Mouse (Mus musculus) megakaryocyte-erythroid progenitor cell, adult 5-6 weeks (primary cell): ENCODE measurements around the gene Nxnl2. TPM values are rescaled to one million over a fixed set of nuclear protein-coding genes. Genes with fewer than 3 reads are reported as not detected.
"Not testable (repeated sequence)": the region's sequence is repeated elsewhere in the genome, so short reads cannot be mapped to it uniquely, and the experiment has no call there.

Experiments used
- ATAC-seq: replicated peaks from 2 replicates; pipeline ENCODE4 v1.8.0; 2016; ENCODE audit warnings: mild to moderate bottlenecking, inconsistent platforms; ENCODE audit not compliant: severe bottlenecking, poor library complexity, low FRiP score, low TSS enrichment
- total RNA-seq, 2 experiments: library from RNA; stranded (forward) in 1 of 2; stranded (reverse) in 1 of 2; fragments of 200-1000, 215-1000 nt in 1 of 2; fragments of >200 nt in 1 of 2; fragmentation: Nextera tagmentation in 1 of 2; gene quantifications; 2 replicates each; pipeline ENCODE4 v1.2.3; 2014 to 2017

Gene Nxnl2
- total RNA-seq, 2 experiments from 2014 or later, result not detected

DNA sequence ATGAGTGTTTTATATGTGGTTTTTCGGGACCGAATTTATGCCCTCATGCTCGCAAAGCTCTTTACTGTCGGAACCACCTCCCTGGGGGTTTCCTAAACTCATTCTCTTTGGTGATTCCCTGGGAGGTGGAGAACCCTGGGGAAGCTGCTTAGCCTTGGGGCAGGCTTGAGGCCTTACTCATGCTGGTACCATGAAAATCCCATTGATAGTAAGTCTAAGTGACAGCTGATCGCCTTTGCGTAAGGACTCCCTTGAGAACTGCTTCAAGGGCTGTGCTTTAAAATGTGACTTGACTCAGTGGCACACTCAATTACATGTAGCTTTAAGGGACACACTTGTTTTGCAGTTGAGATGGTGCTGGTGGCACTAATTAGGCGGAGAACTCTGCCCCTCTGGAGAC is 1.8 kb downstream of the Nxnl2 start:
- no peak for ATAC-seq

DNA sequence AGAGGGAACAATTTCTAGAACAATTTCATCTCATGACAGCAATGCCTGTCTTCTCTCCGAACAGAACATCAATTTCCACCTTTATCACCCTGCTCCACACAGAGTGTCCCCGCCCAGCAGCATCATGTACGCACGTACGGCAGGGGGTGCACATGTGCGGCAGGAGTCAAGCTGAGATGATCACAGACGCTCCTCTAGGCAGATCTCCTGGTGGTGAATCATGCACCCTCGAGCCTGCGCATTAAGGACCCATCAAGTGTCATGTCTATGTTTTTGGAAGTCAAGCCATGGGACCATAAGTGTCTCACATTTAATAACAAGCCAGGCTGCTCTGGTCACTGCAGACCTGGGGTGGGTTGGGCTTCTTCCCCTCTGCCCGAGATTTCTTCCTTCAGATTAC is 8.1 kb downstream of the Nxnl2 start:
- no peak for ATAC-seq

DNA sequence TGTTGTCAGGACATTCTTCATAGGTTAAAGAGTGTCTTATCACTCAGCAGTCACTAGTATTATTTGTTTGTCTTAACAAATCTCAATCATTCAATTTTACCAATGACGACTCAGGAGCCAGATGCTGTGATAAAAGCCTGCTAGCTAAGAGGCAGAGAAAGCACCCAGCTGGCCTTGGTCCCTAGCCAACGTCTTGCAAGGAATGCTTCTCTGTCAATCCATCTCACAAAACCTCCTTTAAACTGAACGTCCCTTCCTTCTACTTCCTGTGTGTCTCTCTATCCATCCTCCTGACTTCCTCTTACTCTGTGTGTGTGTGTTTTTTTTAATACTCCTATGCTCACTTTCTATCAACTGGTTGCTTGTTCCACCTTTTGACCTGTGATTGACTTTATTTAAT is 8.5 kb downstream of the Nxnl2 start:
- no peak for ATAC-seq

DNA sequence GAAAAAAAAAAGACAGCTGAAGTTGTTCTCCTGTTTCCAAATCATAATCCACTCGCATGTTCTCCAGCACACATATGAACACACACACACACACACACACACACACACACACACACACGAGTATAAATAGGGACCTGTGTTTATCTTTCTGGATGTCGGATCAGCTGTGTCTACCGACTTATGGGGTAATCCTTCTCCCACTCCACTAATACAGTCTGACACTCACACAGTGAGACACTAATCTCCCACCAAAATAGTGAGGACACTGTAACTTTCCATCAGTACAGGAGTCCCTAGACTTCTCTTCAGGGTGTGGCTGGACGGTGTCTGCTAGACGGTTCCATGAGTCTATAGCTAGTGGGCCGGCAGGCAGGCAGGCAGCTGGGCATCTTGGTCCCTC is 11.4 kb downstream of the Nxnl2 start:
- ATAC-seq, result no peak

DNA sequence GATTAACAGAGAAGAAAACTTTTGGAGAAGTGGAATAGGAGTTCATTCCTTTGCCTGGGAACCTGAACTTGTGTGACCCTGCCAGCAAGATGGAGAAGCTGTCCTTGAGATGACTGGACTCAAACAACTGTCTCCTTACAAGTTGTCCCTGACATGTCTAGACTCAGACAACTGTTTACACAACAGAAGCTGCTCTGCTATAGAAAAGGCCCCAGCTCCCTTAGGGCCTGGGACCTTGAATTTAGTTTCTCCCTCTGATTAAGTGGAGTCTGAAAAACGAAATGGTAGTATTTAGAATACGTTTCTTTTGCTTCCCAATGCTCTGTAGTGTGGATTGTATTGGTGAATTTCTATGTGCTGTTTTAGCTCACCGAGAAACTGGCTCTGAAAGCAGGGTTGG is 14.1 kb downstream of the Nxnl2 start:
- no peak for ATAC-seq

DNA sequence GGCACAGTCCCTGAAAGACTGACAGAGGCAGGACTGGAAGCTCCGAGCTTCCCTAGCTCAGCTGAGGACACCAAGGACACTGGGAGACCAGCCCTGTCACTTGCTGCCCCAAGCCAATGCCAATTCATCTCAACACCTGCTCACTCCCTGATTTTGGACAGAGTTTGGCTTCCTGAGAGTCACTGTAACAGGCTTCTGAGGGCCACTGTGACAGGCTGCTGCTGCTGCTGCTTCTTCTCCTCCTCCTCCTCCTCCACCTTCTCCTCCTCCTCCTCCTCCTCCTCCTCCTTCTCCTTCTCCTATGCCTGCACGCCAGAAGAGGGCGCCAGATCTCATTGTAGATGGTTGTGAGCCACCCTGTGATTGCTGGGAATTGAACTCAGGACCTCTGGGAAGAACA is 19.5 kb downstream of the Nxnl2 start:
- ATAC-seq, result no peak

DNA sequence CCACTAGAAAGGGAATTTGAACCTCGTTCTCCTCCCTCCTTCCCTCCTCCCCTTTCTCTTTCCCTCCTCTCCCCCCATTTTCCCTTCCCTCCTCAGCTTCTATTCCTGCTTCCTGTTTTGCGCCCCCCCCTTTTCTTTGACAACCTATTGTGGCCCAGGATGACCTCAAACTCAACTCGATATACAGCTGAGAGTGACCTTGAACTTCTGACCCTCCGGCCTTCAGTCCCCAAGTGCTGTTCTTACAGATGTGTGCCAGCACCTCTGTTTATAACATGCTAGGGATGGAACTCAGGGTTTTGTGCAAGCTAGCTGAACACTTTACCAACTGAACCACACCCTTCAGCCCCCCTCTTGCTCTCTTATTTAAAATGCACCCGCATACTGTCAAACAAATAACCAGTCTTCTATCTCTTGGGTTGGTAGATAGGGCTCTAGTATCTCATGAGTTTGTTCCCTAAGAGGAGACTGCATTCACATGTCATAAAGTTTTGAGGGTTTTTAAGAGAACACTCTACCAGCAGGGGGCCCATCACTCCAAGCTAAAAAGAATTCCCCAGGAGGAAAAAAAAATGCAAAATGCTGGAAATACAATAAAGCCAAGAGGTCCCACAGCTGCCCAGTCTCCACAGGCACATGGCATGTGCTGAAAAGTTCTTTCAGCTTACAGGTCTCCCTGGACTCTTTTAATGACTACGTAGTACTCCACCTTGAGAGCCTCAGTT is 20.8 kb downstream of the Nxnl2 start:
- ATAC-seq, result no peak

DNA sequence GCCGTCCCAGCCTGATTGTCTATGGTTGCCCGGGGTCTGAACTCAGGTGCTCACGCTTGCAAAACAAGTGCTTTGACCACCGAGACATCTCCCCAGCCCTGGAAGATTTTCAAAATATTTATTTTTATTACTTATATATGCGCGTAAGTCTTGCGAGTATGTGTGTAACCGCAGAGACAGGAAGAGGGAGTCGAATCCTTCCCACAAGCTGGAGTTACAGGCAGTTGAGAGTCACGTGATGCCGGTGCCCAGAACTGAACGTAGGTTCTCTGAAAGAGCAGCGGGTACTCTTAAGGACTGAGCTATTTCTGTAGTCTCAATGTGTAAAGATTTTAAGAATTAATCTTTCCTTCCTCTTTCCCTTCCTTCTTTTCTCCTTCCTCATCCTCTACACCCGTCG is 23.1 kb downstream of the Nxnl2 start:
- no peak for ATAC-seq

DNA sequence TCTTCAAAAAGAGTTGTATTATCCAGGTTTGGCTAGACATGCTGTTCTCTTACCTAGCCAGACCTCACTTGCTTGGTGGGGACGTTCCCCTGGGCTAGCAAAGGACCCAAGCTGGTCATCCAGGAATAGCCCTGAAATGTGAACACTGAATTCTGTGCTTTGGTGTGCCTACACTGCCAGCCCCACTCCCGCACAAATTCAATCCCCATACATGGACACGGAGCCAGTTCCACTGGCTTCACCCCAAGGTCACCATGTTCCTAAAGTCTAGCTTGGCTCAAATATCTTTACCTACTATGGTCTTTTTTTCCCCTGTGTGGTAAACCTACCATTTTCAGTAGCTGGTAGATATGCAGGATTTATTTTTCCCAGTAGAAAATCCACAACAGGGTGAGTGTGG is 26.9 kb downstream of the Nxnl2 start:
- no peak for ATAC-seq

DNA sequence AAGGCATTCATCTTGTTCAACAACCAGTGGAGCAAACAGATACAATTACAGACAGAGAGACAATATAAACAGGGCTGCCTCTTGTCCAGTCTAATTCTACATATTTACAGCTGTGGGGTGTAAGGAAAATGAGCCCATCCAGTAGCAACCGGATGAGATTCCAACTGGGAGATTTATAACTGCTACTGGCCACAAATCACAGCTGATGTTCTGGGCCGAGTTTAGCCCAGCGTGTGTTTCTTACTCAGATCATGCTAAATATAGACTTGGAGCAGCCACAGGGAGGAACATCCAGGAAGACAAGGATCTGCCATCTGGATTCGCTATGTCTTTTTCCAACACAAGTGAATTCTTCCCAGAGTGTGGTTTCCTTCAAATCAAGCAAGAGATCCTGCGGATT is 27.4 kb downstream of the Nxnl2 start:
- ATAC-seq, result no peak

DNA sequence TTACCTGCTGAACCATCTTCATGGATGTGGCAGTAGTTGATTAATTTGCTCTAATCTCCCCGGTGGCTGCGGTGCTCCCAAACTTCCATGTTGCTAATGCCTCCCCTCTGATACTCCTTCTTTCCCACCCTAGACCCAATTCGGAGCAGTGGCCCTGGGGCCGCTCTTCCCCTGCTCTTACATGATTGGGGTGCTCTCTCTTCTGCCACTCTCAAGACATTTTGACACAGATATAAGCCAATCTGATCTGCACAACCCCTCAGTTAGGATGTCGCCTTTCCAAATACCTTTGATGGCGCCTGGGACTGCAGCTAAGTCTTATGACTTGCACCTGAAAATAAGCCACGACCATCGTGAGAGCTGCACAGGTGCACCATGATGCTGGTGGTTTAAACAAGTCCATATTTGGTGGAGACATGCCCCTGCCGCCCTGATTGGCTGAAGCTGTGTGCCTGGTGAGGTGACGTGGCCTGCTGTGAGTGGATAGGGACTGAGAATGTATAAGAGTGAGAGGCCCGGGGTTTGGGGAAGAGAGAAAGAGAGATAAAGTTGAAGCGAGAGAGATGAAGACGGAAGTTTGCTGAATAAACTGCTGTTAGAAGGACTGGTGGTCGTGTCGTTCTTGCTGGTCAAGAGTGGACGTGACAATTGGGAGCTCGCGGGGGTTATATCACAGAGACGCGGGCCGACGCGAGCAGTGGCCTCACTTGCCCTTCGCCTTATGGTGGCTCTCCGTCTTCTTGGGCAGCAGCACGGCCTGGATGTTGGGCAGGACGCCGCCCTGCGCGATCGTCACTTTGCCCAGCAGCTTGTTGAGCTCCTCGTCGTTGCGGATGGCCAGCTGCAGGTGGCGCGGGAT is 31.4 kb downstream of the Nxnl2 start:
- peak; percentile 97 for ATAC-seq

DNA sequence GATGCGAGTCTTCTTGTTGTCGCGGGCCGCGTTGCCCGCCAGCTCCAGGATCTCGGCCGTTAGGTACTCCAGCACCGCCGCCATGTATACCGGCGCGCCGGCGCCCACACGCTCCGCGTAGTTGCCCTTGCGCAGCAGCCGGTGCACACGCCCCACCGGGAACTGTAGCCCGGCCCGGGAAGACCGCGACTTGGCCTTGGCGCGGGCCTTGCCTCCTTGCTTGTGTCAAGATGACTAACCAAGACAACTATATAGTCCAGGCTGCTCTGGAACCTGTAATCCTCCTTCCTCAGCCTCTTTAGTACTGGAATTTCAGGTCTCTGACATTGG is 32.0 kb downstream of the Nxnl2 start:
- peak; percentile 73 for ATAC-seq

DNA sequence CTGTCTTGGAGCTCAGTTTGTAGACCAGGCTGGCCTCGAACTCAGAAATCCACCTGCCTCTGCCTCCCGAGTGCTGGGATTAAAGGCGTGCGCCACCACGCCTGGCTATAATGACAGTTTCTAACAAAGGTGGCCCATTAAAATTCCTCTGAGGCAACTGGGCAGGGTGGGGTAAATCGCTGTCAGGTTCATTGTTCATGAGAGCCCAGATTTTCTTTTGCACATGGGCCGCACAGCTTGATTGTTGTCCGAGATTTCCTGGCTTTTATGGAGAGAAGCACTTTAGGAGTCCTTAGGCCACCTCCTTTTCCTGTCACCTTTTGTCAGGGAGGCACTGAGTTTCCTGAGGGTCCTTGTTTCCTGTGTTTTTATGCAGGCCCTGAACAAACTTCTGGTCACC is 32.6 kb downstream of the Nxnl2 start:
- ATAC-seq, result no peak

DNA sequence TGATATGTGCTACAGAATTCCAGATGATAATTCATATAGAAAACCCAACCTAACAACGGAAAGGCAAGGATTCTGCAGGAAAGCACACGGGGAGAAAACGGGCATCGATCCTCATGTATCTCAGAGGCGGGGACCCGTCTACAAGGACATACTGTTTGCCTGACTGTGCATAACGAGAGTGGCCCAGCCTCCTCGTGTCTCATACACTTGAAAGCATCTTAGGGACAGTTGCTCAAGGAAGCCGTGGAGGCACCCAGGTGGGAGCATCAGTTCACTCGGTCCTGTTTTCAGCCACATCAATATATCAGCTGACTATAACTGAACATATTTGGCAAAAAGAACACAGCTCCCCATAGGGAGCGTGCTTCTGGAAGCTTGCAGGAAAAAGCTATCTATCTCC is 33.3 kb downstream of the Nxnl2 start:
- not testable (repeated sequence) for ATAC-seq

DNA sequence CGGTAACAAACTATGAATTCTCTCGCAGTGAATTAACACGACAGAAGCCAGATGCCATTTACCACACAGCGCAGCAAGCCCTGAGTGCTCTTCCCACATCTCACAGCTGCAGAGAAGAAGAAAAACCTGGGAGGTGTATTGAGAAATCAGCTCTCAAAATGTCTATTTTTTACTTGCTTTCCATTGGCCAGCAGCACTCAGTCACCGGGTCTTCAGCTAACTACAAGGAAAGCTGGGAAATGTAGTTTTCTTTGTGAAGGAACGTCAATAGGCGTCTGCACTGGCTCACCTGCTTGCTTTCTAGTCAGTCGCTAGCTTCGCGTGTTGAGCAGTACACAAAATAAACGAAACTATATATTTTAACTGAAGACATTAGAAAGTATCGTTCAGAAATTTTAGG is 37.1 kb downstream of the Nxnl2 start:
- no peak for ATAC-seq

DNA sequence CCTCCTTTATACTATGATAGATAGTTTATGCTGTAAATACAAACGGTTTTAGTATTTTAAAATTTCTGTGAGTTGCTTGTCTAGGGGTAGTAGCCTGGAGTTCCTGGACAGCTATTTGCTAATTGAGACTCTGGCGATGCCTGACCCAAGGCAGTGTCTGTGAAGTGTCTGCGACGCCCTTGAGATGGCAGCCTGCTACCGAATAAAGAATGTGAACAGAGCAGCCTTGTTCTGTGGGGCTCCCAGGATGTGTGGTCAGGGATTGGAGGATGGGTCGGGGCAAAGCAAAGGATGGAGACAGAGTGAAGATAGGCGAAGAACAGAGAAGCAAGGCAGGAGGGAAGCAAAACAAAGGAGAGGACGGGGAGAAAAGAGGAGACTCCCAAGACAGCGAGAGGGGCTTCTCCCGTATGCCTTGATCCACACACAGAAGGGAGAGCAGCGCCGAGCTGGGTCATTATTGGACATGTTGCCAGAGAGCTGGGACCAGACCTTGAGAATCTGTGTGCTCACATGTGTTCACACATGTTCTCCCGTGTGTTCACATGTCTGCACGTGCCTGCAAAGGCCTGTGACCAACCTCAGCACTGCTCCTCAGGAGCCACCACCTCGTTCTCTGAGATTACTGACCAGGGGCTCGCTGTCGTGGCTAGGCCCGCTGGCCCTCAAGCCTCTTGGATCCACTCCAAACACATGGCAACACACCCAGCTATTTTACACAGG is 37.7 kb downstream of the Nxnl2 start:
- ATAC-seq, result no peak

DNA sequence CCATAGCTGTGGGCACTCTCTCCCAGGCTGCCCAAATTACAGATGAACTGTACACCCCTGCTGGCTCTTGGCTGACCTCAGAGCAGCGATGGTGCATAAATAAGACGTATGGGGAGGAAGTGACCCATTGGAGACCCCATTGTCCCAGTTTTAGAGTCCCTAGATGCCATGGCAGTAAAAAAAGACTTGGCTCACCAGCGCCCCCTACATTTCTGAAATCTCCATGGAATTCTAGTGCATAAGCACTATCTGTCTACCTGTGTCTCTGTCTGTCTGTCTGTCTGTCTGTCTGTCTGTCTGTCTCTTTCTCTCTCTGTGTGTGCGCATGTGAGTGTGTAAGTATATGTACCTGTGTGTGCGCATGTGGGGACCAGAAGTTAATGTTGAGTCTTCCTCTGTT is 39.8 kb downstream of the Nxnl2 start:
- no peak for ATAC-seq

DNA sequence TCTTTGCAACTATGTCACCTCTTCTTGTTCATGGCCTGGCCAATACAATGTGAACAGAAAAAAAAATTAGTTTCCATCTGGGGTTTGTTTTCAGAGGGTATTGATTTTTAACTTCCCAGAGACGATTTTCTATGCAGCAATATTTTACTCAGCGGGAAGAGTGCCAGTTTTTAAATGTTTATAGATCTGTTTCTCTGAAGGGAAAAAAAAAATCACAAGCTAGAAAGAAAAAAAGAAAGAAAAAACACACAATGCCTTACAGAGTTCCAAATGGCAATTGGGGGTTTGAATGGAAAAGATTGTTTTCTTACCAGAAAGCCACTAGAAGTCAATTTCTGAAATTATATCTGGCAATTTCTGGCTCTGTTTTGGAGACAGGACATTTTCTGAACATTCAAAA is 43.9 kb downstream of the Nxnl2 start:
- no peak for ATAC-seq

DNA sequence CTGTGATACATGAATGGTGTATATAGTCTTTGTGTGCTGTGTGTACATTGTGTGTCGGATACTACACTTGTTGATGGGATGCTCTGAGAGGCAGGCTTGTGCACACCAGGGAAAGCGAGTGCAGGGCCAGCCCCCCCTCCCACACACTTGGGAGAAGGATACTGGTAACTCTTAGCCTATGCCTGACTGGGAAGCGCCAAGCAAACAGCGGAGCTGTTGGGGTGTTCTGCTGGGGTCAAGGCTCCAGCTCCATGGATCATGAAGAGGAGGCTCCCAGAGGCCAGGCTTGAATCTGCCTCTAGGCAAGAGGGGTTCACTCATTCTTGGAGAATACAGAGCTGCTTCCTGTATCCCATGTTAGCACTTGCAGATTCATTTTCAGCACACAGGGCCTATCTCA is 50.1 kb downstream of the Nxnl2 start:
- no peak for ATAC-seq

DNA sequence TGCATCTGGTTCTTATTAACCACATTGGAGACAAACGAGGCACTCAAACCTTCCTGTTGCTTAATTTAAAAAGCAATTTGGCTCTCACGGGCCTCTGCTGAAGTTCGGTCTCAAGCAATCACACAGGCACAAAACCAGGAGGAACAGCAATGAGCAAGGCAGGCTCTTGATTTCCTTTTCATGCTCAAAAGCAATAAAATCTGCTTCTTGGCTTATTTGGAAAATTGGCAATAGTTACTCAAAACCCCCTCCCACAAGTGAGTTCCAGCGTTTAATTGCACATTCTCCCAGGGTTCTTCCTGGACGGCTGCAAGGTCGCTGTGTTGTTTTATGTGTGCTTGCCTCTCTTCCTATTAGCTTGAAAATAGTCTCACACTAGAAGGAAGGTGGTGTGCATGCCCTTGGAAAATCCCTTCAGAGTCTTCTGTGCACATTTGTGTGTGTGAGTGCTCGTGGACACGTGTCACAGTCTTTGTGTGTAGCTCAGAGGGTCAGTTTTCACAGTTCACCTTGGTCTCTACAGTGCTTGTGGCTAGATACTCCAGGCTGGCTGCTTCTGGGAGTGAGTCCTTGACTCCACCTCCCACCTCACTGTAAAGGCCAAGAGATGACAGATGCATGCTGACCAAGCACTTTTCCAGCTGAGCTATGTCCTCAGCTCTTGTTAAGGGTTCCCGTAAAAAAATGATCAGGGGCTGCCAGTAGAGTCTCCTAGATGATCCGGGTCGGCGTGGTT is 50.8 kb downstream of the Nxnl2 start:
- no peak for ATAC-seq
